Mouse (Mus musculus) kidney, postnatal 0 days (tissue): ENCODE measurements around the gene Mtx1. TPM values are rescaled to one million over a fixed set of nuclear protein-coding genes. Genes with fewer than 3 reads are reported as not detected.

Experiments used
- ATAC-seq: fragments of 200-750 bp; cut with Nextera tagmentation; replicated peaks from 2 replicates; pipeline ENCODE4 v1.8.0; 2017; ENCODE audit warnings: low read depth, moderate number of reproducible peaks, moderate TSS enrichment, moderate library complexity; ENCODE audit not compliant: low FRiP score
- DNase-seq: peaks from one replicate; pipeline ENCODE4 v3.0.0-alpha.2; 2016; ENCODE audit warnings: low spot score
- H3K27ac ChIP-seq: fragments of 300-500 bp; sonication (generic); 2 replicates; pipeline ENCODE4 v1.5.1; 2014; ENCODE audit warnings: mild to moderate bottlenecking
- H3K27me3 ChIP-seq: fragments of 300-500 bp; sonication (generic); 2 replicates; pipeline ENCODE4 v1.6.1; 2014; ENCODE audit warnings: low read length, mixed read lengths; ENCODE audit not compliant: insufficient read depth
- H3K36me3 ChIP-seq: fragments of 300-500 bp; sonication (generic); 2 replicates; pipeline ENCODE4 v1.6.1; 2014; ENCODE audit warnings: low read length, mixed read lengths; ENCODE audit not compliant: insufficient read depth
- H3K4me1 ChIP-seq: fragments of 300-500 bp; sonication (generic); replicated peaks from 2 replicates; pipeline ENCODE4 v1.6.1; 2014; ENCODE audit warnings: antibody characterized with exemption, low read length, mixed read lengths; ENCODE audit not compliant: insufficient read depth
- H3K4me2 ChIP-seq: fragments of 300-500 bp; sonication (generic); 2 replicates; pipeline ENCODE4 v1.6.1; 2014; ENCODE audit warnings: mild to moderate bottlenecking, low read length, moderate library complexity, mixed read lengths
- H3K4me3 ChIP-seq: fragments of 300-500 bp; sonication (generic); replicated peaks from 2 replicates; pipeline ENCODE4 v1.5.1; 2014; ENCODE audit warnings: low read depth, low read length
- H3K9ac ChIP-seq: fragments of 300-500 bp; sonication (generic); 2 replicates; pipeline ENCODE4 v1.6.1; 2014; ENCODE audit warnings: low read depth, low read length
- H3K9me3 ChIP-seq: fragments of 300-500 bp; sonication (generic); replicated peaks from 2 replicates; pipeline ENCODE4 v1.6.1; 2016; ENCODE audit warnings: low read length, inconsistent platforms, mixed read lengths
- CTCF ChIP-seq: IDR thresholded peaks from 2 replicates; pipeline ENCODE4 v1.5.1; 2016; ENCODE audit warnings: antibody characterized with exemption, low read depth, mild to moderate bottlenecking, moderate library complexity
- WGBS: fragments of 180-500 bp; shearing (Covaris S2); extraction: QIAGEN DNeasy Blood & Tissue Kit; methylation state at CpG from one replicate; pipeline ENCODE4 v1.1.7; 2014; 5-methylcytosine and 5-hydroxymethylcytosine counted together
- polyA plus RNA-seq: library from polyadenylated mRNA; unstranded; fragments of >200 nt; fragmentation: Nextera tagmentation; extraction: Ambion mirVana; gene quantifications from 2 replicates; pipeline ENCODE4 v1.2.1, GENCODE M21; 2015

Gene Mtx1
- polyA plus RNA-seq, 1 experiment from 2014 or later: 200 TPM

GRCm38 (mm10) chr3:89244158-89244981 is 17.5 kb upstream of the Mtx1 start:
- ATAC-seq (0 out of 2 replicates have a peak, but pooled peaks have one; percentile 12), DNase-seq (peak; percentile 66)
- H3K9ac ChIP-seq: peak overlapping the region; percentile 47; the same call in 1 of the 2 replicates
- no peaks in the 10 kb centered on the region for H3K9me3 ChIP-seq
- TF ChIP-seq CTCF: peak; percentile 44; the same call in 1 of the 2 replicates
- peaks cover 15% of the 10 kb centered on the region for H3K4me1 ChIP-seq
- no peaks in the 10 kb centered on the region for H3K36me3 ChIP-seq
- H3K4me2 ChIP-seq: peak overlapping the region; percentile 80
- WGBS: 18% methylated on average over 25 of the region's 25 CpGs
- H3K4me3 ChIP-seq: peak overlapping the region; percentile 34
- H3K27ac ChIP-seq: peak overlapping the region; percentile 36; the same call in 1 of the 2 replicates
- no peaks in the 10 kb centered on the region for H3K27me3 ChIP-seq

DNA sequence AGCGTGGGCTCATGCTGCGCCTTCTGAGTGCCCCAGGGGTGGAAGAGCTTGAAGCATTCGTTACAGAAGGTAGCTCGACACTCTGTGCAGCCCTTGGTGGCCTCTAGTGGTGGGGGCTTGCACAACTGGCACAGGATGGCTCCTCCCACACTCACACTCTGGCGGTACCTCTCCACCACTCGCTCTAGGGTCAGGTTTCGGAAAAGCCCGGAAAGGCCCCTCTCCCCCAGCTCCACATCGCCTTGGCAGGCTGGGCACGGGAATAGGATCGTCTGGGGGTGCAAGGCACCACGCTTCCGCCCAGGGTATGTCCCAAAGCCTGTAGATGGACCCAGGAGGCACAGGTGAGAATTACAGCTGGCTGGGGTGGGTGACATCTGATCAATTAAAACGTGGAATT is 16.7 kb upstream of the Mtx1 start:
- peak; percentile 88 for DNase-seq
- Histone ChIP-seq H3K4me2 (peak overlapping the region; percentile 80), H3K9me3 (no peaks in the 10 kb centered on the region), H3K36me3 (no peaks in the 10 kb centered on the region), H3K4me3 (no peak overlapping the region), H3K27me3 (no peaks in the 10 kb centered on the region), H3K4me1 (peaks cover 16% of the 10 kb centered on the region), H3K9ac (no peak overlapping the region; the same call in 1 of the 2 replicates), H3K27ac (no peak overlapping the region)
- peak; percentile 69 for TF ChIP-seq CTCF
- peak; percentile 45 for ATAC-seq
- 16% methylated on average over 14 of the region's 14 CpGs for WGBS

- 73% methylated on average over 9 of the region's 9 CpGs for WGBS
- Histone ChIP-seq H3K9me3 (no peaks in the 10 kb centered on the region), H3K4me1 (peaks cover 21% of the 10 kb centered on the region), H3K9ac (no peak overlapping the region), H3K36me3 (no peaks in the 10 kb centered on the region), H3K4me3 (no peak overlapping the region), H3K27me3 (no peaks in the 10 kb centered on the region), H3K27ac (no peak overlapping the region), H3K4me2 (no peak overlapping the region)
- DNase-seq (peak; percentile 87), ATAC-seq (no peak)
- peak; percentile 85 for TF ChIP-seq CTCF
These were observed 15.5 kb upstream of the Mtx1 start for GRCm38 (mm10) chr3:89242331-89242895.

- Histone ChIP-seq H3K4me2 (peak overlapping the region; percentile 5; the same call in 1 of the 2 replicates), H3K9me3 (no peaks in the 10 kb centered on the region), H3K27me3 (no peaks in the 10 kb centered on the region), H3K4me3 (no peak overlapping the region), H3K4me1 (peaks cover 7% of the 10 kb centered on the region; the same call in 1 of the 2 replicates), H3K9ac (no peak overlapping the region), H3K36me3 (no peaks in the 10 kb centered on the region), H3K27ac (no peak overlapping the region)
- DNase-seq (no peak), ATAC-seq (0 out of 2 replicates have a peak, but pooled peaks have one; percentile 25)
- TF ChIP-seq CTCF: no peak
- WGBS: 43% methylated on average over 12 of the region's 12 CpGs
These were observed 11.6 kb upstream of the Mtx1 start for GRCm38 (mm10) chr3:89238494-89238893.

DNA sequence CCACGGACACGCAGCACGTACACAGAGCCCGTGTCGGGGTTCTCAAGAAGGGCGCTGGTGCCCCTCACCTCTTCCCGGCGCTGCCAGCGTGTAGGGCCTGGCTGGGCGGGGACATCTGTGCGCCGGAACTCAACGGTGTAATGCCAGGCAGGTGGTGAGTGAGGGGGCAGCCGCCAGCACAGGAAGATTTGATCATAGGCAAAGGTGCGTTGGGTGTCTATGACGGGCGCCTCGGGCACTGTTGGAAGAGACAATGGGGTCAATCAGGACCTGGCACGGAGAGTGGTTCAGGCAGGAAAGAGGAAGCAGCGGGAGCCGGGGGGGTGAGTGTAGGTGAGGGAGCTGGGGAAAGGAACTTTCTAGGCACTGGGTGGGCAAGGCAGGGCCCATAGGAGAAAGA is 10.8 kb upstream of the Mtx1 start:
- 90% methylated on average over 21 of the region's 21 CpGs for WGBS
- Histone ChIP-seq H3K9me3 (no peaks in the 10 kb centered on the region), H3K4me1 (peaks cover 10% of the 10 kb centered on the region; the same call in 1 of the 2 replicates), H3K4me3 (no peak overlapping the region), H3K9ac (no peak overlapping the region), H3K4me2 (no peak overlapping the region), H3K36me3 (no peaks in the 10 kb centered on the region), H3K27ac (no peak overlapping the region), H3K27me3 (no peaks in the 10 kb centered on the region)
- ATAC-seq (no peak), DNase-seq (no peak)
- TF ChIP-seq CTCF: no peak

GRCm38 (mm10) chr3:89236516-89236915 is 9.6 kb upstream of the Mtx1 start:
- no peak overlapping the region for H3K9ac ChIP-seq
- ATAC-seq (no peak), DNase-seq (no peak)
- H3K9me3 ChIP-seq: no peaks in the 10 kb centered on the region
- no peak overlapping the region for H3K4me3 ChIP-seq
- no peaks in the 10 kb centered on the region for H3K27me3 ChIP-seq
- H3K27ac ChIP-seq: no peak overlapping the region
- TF ChIP-seq CTCF: no peak
- peaks cover 10% of the 10 kb centered on the region; the same call in 1 of the 2 replicates for H3K4me1 ChIP-seq
- H3K4me2 ChIP-seq: no peak overlapping the region
- no peaks in the 10 kb centered on the region for H3K36me3 ChIP-seq
- 87% methylated on average over 10 of the region's 10 CpGs for WGBS
